Mouse (Mus musculus): Measurements from ENCODE around the gene Etnppl. TPM values are rescaled to one million over a fixed set of nuclear protein-coding genes. Genes with fewer than 3 reads are reported as not detected.

Etnppl gene
- polyA plus RNA-seq (2012; ENCODE audit: insufficient read depth, insufficient read length, missing spikeins) = not detected in 2 replicates

- no peaks in the 10 kb centered on the region for H3K4me1 ChIP-seq (ENCODE audit: control insufficient read depth, insufficient read depth, insufficient read length, low read length)
These were observed at the start of gene Etnppl for GRCm38 (mm10) chr3:130617439-130617898. TSS of gene Etnppl (plus strand) at chr3:130617448.

GRCm38 (mm10) chr3:130568331-130569095 lies 48.7 kb upstream of the Etnppl start:
- Histone ChIP-seq H3K4me3 (ENCODE audit: insufficient read depth, low read depth, low read length) (no peak overlapping the region), H3K27ac (replicated peaks; ENCODE audit: low read depth, low read length) (no peak overlapping the region), H3K4me1 (ENCODE audit: control insufficient read depth, insufficient read depth, insufficient read length, low read length) (no peaks in the 10 kb centered on the region)

More at GRCm38 (mm10) chr3:130617439-130617898, at the start of gene Etnppl:
- Histone ChIP-seq H3K4me3 (ENCODE audit: insufficient read depth, low read depth, low read length) (no peak within 1 kb of the TSS), H3K27ac (replicated peaks; ENCODE audit: low read depth, low read length) (no peak within 1 kb of the TSS)

DNA sequence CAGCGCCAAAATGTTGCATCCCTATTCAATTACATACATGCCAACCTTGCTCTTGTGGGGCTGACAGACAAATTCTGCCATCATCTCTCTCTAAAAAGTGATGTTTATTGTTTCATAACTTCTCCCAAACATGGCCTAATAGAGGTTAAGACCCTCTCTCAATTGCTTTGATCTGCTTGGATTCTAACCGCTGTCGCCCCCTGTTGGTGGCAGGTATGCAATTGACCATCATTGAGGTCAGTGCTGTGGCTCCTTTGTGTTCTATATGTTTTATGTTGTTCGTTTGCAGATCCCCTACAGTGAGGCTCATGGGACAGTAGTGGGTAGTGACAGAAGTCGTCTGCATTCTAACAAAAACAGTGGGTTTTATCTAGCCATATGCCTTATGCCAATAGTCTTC lies 44.0 kb upstream of the Etnppl start:
- Histone ChIP-seq H3K4me1 (ENCODE audit: control insufficient read depth, insufficient read depth, insufficient read length, low read length) (no peaks in the 10 kb centered on the region), H3K27ac (replicated peaks; ENCODE audit: low read depth, low read length) (no peak overlapping the region), H3K4me3 (ENCODE audit: insufficient read depth, low read depth, low read length) (no peak overlapping the region)

- Histone ChIP-seq H3K27ac (replicated peaks; ENCODE audit: low read depth, low read length) (no peak overlapping the region), H3K4me3 (ENCODE audit: insufficient read depth, low read depth, low read length) (no peak overlapping the region), H3K4me1 (ENCODE audit: control insufficient read depth, insufficient read depth, insufficient read length, low read length) (no peaks in the 10 kb centered on the region)
These were observed 42.6 kb upstream of the Etnppl start for GRCm38 (mm10) chr3:130574652-130575051.

- Histone ChIP-seq H3K4me3 (ENCODE audit: insufficient read depth, low read depth, low read length) (no peak overlapping the region), H3K27ac (replicated peaks; ENCODE audit: low read depth, low read length) (no peak overlapping the region), H3K4me1 (ENCODE audit: control insufficient read depth, insufficient read depth, insufficient read length, low read length) (no peaks in the 10 kb centered on the region)
These were observed 40.6 kb upstream of the Etnppl start for GRCm38 (mm10) chr3:130576683-130577082.

DNA sequence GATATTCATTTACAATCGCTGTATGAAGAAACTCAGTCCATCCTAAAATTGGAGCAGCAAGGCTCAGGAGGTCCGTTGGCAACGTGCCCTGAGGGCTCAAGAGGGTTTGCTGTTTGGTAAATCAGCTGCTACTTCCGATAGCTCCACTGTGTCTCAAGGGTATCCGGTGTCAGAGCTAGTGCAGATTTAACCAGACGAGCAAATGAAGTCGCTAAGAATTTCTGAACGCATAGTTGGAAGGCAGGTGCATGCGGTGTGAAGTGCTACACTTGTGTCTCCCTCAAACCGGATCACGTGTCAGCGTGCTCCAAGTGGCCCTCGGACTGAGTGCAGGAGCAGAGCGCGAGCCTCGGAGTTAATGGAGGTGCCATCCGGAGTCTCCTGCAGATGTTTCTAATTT lies 37.7 kb upstream of the Etnppl start:
- Histone ChIP-seq H3K4me1 (ENCODE audit: control insufficient read depth, insufficient read depth, insufficient read length, low read length) (no peaks in the 10 kb centered on the region), H3K4me3 (ENCODE audit: insufficient read depth, low read depth, low read length) (no peak overlapping the region), H3K27ac (replicated peaks; ENCODE audit: low read depth, low read length) (no peak overlapping the region)

- no peak overlapping the region for H3K4me3 ChIP-seq (ENCODE audit: insufficient read depth, low read depth, low read length)
- H3K27ac ChIP-seq (replicated peaks; ENCODE audit: low read depth, low read length) = no peak overlapping the region
- H3K4me1 ChIP-seq (ENCODE audit: control insufficient read depth, insufficient read depth, insufficient read length, low read length) = no peaks in the 10 kb centered on the region
These were observed 35.7 kb upstream of the Etnppl start for GRCm38 (mm10) chr3:130581577-130581976.

- H3K27ac ChIP-seq (replicated peaks; ENCODE audit: low read depth, low read length) = no peak overlapping the region
- no peak overlapping the region for H3K4me3 ChIP-seq (ENCODE audit: insufficient read depth, low read depth, low read length)
- H3K4me1 ChIP-seq (ENCODE audit: control insufficient read depth, insufficient read depth, insufficient read length, low read length) = no peaks in the 10 kb centered on the region
These were observed 34.2 kb upstream of the Etnppl start for GRCm38 (mm10) chr3:130582903-130583664.

GRCm38 (mm10) chr3:130584007-130584406 lies 33.2 kb upstream of the Etnppl start:
- Histone ChIP-seq H3K4me3 (ENCODE audit: insufficient read depth, low read depth, low read length) (no peak overlapping the region), H3K4me1 (ENCODE audit: control insufficient read depth, insufficient read depth, insufficient read length, low read length) (no peaks in the 10 kb centered on the region), H3K27ac (replicated peaks; ENCODE audit: low read depth, low read length) (no peak overlapping the region)

GRCm38 (mm10) chr3:130595050-130595449 lies 22.2 kb upstream of the Etnppl start:
- Histone ChIP-seq H3K4me1 (ENCODE audit: control insufficient read depth, insufficient read depth, insufficient read length, low read length) (no peaks in the 10 kb centered on the region), H3K27ac (replicated peaks; ENCODE audit: low read depth, low read length) (no peak overlapping the region), H3K4me3 (ENCODE audit: insufficient read depth, low read depth, low read length) (no peak overlapping the region)

DNA sequence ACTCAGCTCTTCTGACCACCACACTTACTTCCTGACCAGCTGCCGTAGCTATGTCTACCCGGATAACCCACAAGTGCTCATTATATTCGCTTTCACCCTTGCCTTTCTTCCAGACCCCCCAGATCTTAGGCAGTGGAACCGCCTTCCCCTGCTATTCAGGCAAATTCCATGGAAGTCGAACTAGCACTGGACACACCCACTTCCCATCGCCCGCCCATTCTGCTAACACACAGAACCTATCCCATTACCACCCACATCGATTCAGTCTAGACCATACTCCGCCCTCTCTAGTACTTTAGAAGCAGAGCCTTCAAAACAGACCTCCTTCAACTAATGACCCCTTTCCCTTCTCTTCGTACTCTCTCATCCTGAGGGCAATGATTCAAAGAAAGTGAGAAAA lies 15.8 kb upstream of the Etnppl start:
- H3K4me1 ChIP-seq (ENCODE audit: control insufficient read depth, insufficient read depth, insufficient read length, low read length) = no peaks in the 10 kb centered on the region
- H3K27ac ChIP-seq (replicated peaks; ENCODE audit: low read depth, low read length) = no peak overlapping the region
- H3K4me3 ChIP-seq (ENCODE audit: insufficient read depth, low read depth, low read length) = no peak overlapping the region

GRCm38 (mm10) chr3:130607924-130608323 lies 9.3 kb upstream of the Etnppl start:
- Histone ChIP-seq H3K4me1 (ENCODE audit: control insufficient read depth, insufficient read depth, insufficient read length, low read length) (no peaks in the 10 kb centered on the region), H3K27ac (replicated peaks; ENCODE audit: low read depth, low read length) (no peak overlapping the region), H3K4me3 (ENCODE audit: insufficient read depth, low read depth, low read length) (no peak overlapping the region)

DNA sequence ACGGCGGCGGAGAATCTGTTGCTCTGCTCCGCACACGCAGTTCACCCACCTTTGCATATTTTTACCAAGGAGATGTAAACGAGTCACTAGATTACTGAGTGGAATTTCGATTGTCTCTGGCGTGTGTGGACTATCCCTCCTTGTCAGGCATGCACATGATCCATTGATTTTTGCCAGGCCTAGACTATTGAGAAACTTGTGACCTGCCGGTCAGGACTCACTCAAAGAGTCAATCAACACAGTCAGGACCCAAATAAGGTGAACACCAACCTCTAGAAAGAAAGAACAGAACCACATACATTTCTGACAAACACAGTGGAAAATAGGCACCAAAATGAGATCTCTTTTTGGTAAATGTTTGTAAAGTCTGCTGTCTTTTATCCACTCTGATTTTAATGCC lies 2.8 kb upstream of the Etnppl start:
- H3K4me1 ChIP-seq (ENCODE audit: control insufficient read depth, insufficient read depth, insufficient read length, low read length) = no peaks in the 10 kb centered on the region
- H3K27ac ChIP-seq (replicated peaks; ENCODE audit: low read depth, low read length) = no peak overlapping the region
- no peak overlapping the region for H3K4me3 ChIP-seq (ENCODE audit: insufficient read depth, low read depth, low read length)

DNA sequence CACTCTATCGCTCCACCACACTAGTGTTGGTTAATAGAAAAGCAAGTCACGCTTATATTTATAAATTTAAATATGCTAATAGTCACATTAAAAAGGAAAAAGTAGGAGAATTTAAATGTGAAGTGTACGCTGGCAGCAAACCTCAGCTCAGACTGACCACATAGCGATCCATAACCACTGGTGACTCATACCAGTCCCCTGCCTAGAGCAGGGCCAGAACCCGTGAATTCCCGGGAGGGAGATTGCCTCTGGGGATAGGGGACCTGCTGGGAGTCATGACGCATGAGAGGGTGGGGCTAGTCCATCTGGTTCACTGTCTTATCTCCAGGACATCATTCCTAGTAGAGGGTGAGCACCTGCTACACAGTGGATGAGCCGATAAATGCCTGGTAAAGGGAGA lies 1.6 kb upstream of the Etnppl start:
- Histone ChIP-seq H3K27ac (replicated peaks; ENCODE audit: low read depth, low read length) (no peak overlapping the region), H3K4me1 (ENCODE audit: control insufficient read depth, insufficient read depth, insufficient read length, low read length) (no peaks in the 10 kb centered on the region), H3K4me3 (ENCODE audit: insufficient read depth, low read depth, low read length) (no peak overlapping the region)

- H3K4me1 ChIP-seq (ENCODE audit: control insufficient read depth, insufficient read depth, insufficient read length, low read length) = no peaks in the 10 kb centered on the region
- no peak overlapping the region for H3K4me3 ChIP-seq (ENCODE audit: insufficient read depth, low read depth, low read length)
- no peak overlapping the region for H3K27ac ChIP-seq (replicated peaks; ENCODE audit: low read depth, low read length)
These were observed 3.4 kb downstream of the Etnppl start for GRCm38 (mm10) chr3:130620517-130621146.
